Mouse (Mus musculus) heart, embryonic 16.5 days (tissue): Measurements from ENCODE around the gene Dusp8. TPM values are rescaled to one million over a fixed set of nuclear protein-coding genes. Genes with fewer than 3 reads are reported as not detected.

Source experiments
- ATAC-seq: fragments of 200-750 bp; cut with Nextera tagmentation; replicated peaks from 2 replicates; pipeline ENCODE4 v1.8.0; 2017; ENCODE audit warnings: moderate number of reproducible peaks; ENCODE audit not compliant: insufficient read depth, low FRiP score; ENCODE audit errors: extremely low read depth
- H3K27ac ChIP-seq: fragments of 300-500 bp; sonication (generic); 2 replicates; pipeline ENCODE4 v1.5.1; 2014; ENCODE audit warnings: mild to moderate bottlenecking, low read length, control low read depth, moderate library complexity
- H3K27me3 ChIP-seq: fragments of 300-500 bp; sonication (generic); 2 replicates; pipeline ENCODE4 v1.6.1; 2014; ENCODE audit warnings: low read length, mixed read lengths; ENCODE audit not compliant: control insufficient read depth, insufficient read depth
- H3K36me3 ChIP-seq: fragments of 300-500 bp; sonication (generic); 2 replicates; pipeline ENCODE4 v1.6.1; 2014; ENCODE audit not compliant: control insufficient read depth, insufficient read depth
- H3K4me1 ChIP-seq: fragments of 300-500 bp; sonication (generic); 2 replicates; pipeline ENCODE4 v1.6.1; 2014; ENCODE audit warnings: low read length, mixed read lengths; ENCODE audit not compliant: control insufficient read depth, insufficient read depth
- H3K4me2 ChIP-seq: fragments of 300-500 bp; sonication (generic); 2 replicates; pipeline ENCODE4 v1.6.1; 2014; ENCODE audit warnings: low read depth, mild to moderate bottlenecking, control low read depth, low read length
- H3K4me3 ChIP-seq: fragments of 300-500 bp; sonication (generic); 2 replicates; pipeline ENCODE4 v1.5.1; 2014; ENCODE audit warnings: mild to moderate bottlenecking, control low read depth, low read length
- H3K9ac ChIP-seq: fragments of 300-500 bp; sonication (generic); 2 replicates; pipeline ENCODE4 v1.6.1; 2014; ENCODE audit warnings: low read length, control low read depth
- H3K9me3 ChIP-seq: fragments of 300-500 bp; sonication (generic); replicated peaks from 2 replicates; pipeline ENCODE4 v1.6.1; 2016; ENCODE audit warnings: low read length; ENCODE audit not compliant: control insufficient read depth
- WGBS: fragments of 180-500 bp; shearing (Covaris S2); extraction: QIAGEN DNeasy Blood & Tissue Kit; methylation state at CpG from one replicate; pipeline ENCODE4 v1.1.7; 2014; 5-methylcytosine and 5-hydroxymethylcytosine counted together
- polyA plus RNA-seq: library from polyadenylated mRNA; unstranded; fragments of >200 nt; fragmentation: Nextera tagmentation; extraction: Ambion mirVana; gene quantifications from 2 replicates; pipeline ENCODE4 v1.2.1, GENCODE M21; 2015

Gene Dusp8
- polyA plus RNA-seq, 1 experiment from 2014 or later, result 9.3 TPM

- Histone ChIP-seq H3K9ac (peak overlapping the region; percentile 16; the same call in 1 of the 2 replicates), H3K4me2 (no peak overlapping the region)
Measured at GRCm38 (mm10) chr7:142089648-142090447, 5.8 kb downstream of the Dusp8 start.

GRCm38 (mm10) chr7:142088886-142089285 is 6.8 kb downstream of the Dusp8 start:
- H3K4me3 ChIP-seq, result no peak overlapping the region
- H3K9me3 ChIP-seq, result no peaks in the 10 kb centered on the region
- H3K36me3 ChIP-seq, result peaks cover 7% of the 10 kb centered on the region; the same call in 1 of the 2 replicates
- WGBS, result 16% methylated on average over 5 of the region's 5 CpGs
- H3K9ac ChIP-seq, result no peak overlapping the region
- H3K4me1 ChIP-seq, result peaks cover 62% of the 10 kb centered on the region
- no peak overlapping the region for H3K27ac ChIP-seq
- H3K27me3 ChIP-seq, result no peaks in the 10 kb centered on the region
- no peak overlapping the region for H3K4me2 ChIP-seq
- ATAC-seq, result no peak

More at GRCm38 (mm10) chr7:142089648-142090447, 5.8 kb downstream of the Dusp8 start:
- H3K9me3 ChIP-seq, result no peaks in the 10 kb centered on the region
- H3K4me3 ChIP-seq, result no peak overlapping the region
- H3K27me3 ChIP-seq, result no peaks in the 10 kb centered on the region
- peaks cover 56% of the 10 kb centered on the region for H3K4me1 ChIP-seq
- no peak overlapping the region for H3K27ac ChIP-seq
- WGBS, result 42% methylated on average over 17 of the region's 17 CpGs
- ATAC-seq, result no peak
- peaks cover 7% of the 10 kb centered on the region; the same call in 1 of the 2 replicates for H3K36me3 ChIP-seq

- Histone ChIP-seq H3K27me3 (peaks cover 13% of the 10 kb centered on the region), H3K4me2 (no peak overlapping the region), H3K9ac (no peak overlapping the region), H3K27ac (no peak overlapping the region), H3K4me1 (peaks cover 53% of the 10 kb centered on the region), H3K9me3 (no peaks in the 10 kb centered on the region), H3K4me3 (no peak overlapping the region), H3K36me3 (peaks cover 14% of the 10 kb centered on the region)
- 81% methylated on average over 1 of the region's 1 CpGs for WGBS
- ATAC-seq, result no peak
Measured at GRCm38 (mm10) chr7:142087069-142087652, 8.5 kb downstream of the Dusp8 start.

GRCm38 (mm10) chr7:142086159-142086905 is 9.3 kb downstream of the Dusp8 start:
- peaks cover 51% of the 10 kb centered on the region for H3K4me1 ChIP-seq
- ATAC-seq, result no peak
- H3K4me3 ChIP-seq, result no peak overlapping the region
- WGBS, result 62% methylated on average over 4 of the region's 4 CpGs
- H3K9me3 ChIP-seq, result no peaks in the 10 kb centered on the region
- H3K4me2 ChIP-seq, result no peak overlapping the region
- H3K9ac ChIP-seq, result no peak overlapping the region
- no peak overlapping the region for H3K27ac ChIP-seq
- peaks cover 14% of the 10 kb centered on the region for H3K27me3 ChIP-seq
- H3K36me3 ChIP-seq, result peaks cover 17% of the 10 kb centered on the region

- Histone ChIP-seq H3K27me3 (peaks cover 14% of the 10 kb centered on the region), H3K9me3 (no peaks in the 10 kb centered on the region), H3K36me3 (peaks cover 17% of the 10 kb centered on the region), H3K4me2 (no peak overlapping the region), H3K4me1 (peaks cover 43% of the 10 kb centered on the region), H3K9ac (peak overlapping the region; percentile 58; the same call in 1 of the 2 replicates), H3K27ac (peak overlapping the region; percentile 61), H3K4me3 (no peak overlapping the region)
- 18% methylated on average over 3 of the region's 3 CpGs for WGBS
- ATAC-seq, result peak; percentile 73
Measured at GRCm38 (mm10) chr7:142084820-142085219, 10.8 kb downstream of the Dusp8 start.

GRCm38 (mm10) chr7:142084395-142084794 is 11.2 kb downstream of the Dusp8 start:
- Histone ChIP-seq H3K27ac (peak overlapping the region; percentile 61), H3K36me3 (peaks cover 17% of the 10 kb centered on the region), H3K4me3 (no peak overlapping the region), H3K4me1 (peaks cover 38% of the 10 kb centered on the region), H3K4me2 (peak overlapping the region; percentile 12; the same call in 1 of the 2 replicates), H3K9ac (peak overlapping the region; percentile 58), H3K9me3 (no peaks in the 10 kb centered on the region), H3K27me3 (peaks cover 14% of the 10 kb centered on the region)
- peak; percentile 38 for ATAC-seq
- 27% methylated on average over 5 of the region's 5 CpGs for WGBS

- Histone ChIP-seq H3K27me3 (peaks cover 14% of the 10 kb centered on the region), H3K36me3 (peaks cover 17% of the 10 kb centered on the region)
Measured at GRCm38 (mm10) chr7:142083588-142084317, 11.9 kb downstream of the Dusp8 start.

GRCm38 (mm10) chr7:142082607-142083006 is 13.0 kb downstream of the Dusp8 start:
- ATAC-seq, result no peak
- peaks cover 26% of the 10 kb centered on the region for H3K4me1 ChIP-seq
- WGBS, result 62% methylated on average over 16 of the region's 16 CpGs
- H3K4me3 ChIP-seq, result no peak overlapping the region
- H3K36me3 ChIP-seq, result peaks cover 15% of the 10 kb centered on the region
- H3K27me3 ChIP-seq, result peaks cover 14% of the 10 kb centered on the region
- no peaks in the 10 kb centered on the region for H3K9me3 ChIP-seq
- no peak overlapping the region for H3K9ac ChIP-seq
- H3K4me2 ChIP-seq, result no peak overlapping the region
- no peak overlapping the region for H3K27ac ChIP-seq

More at GRCm38 (mm10) chr7:142083588-142084317, 11.9 kb downstream of the Dusp8 start:
- peak overlapping the region; percentile 58 for H3K9ac ChIP-seq
- peaks cover 32% of the 10 kb centered on the region for H3K4me1 ChIP-seq
- H3K9me3 ChIP-seq, result no peaks in the 10 kb centered on the region
- ATAC-seq, result peak; percentile 56; the same call in 1 of the 2 replicates
- H3K4me3 ChIP-seq, result no peak overlapping the region
- WGBS, result 35% methylated on average over 12 of the region's 12 CpGs
- H3K27ac ChIP-seq, result peak overlapping the region; percentile 61
- H3K4me2 ChIP-seq, result peak overlapping the region; percentile 12; the same call in 1 of the 2 replicates
